Mouse (Mus musculus) neural tube, embryonic 14.5 days (tissue): ENCODE results near the gene Fbxl14. TPM values are rescaled to one million over a fixed set of nuclear protein-coding genes. Genes with fewer than 3 reads are reported as not detected.

Experiments used
- ATAC-seq: fragments of 200-750 bp; cut with Nextera tagmentation; 2 replicates; pipeline ENCODE4 v1.8.0; 2017; ENCODE audit warnings: low read depth, mild to moderate bottlenecking, moderate TSS enrichment, moderate library complexity
- H3K27ac ChIP-seq: fragments of 300-500 bp; sonication (generic); 2 replicates; pipeline ENCODE4 v1.5.1; 2014; ENCODE audit warnings: low read depth, mild to moderate bottlenecking, control low read depth, low read length, moderate library complexity, mixed read lengths
- H3K27me3 ChIP-seq: fragments of 300-500 bp; sonication (generic); 2 replicates; pipeline ENCODE4 v1.6.1; 2014; ENCODE audit warnings: low read length; ENCODE audit not compliant: control insufficient read depth, insufficient read depth
- H3K36me3 ChIP-seq: fragments of 300-500 bp; sonication (generic); 2 replicates; pipeline ENCODE4 v1.6.1; 2014; ENCODE audit warnings: low read length, mixed read lengths; ENCODE audit not compliant: control insufficient read depth, insufficient read depth
- H3K4me1 ChIP-seq: fragments of 300-500 bp; sonication (generic); 2 replicates; pipeline ENCODE4 v1.6.1; 2014; ENCODE audit warnings: low read length; ENCODE audit not compliant: control insufficient read depth, insufficient read depth
- H3K4me2 ChIP-seq: fragments of 300-500 bp; sonication (generic); 2 replicates; pipeline ENCODE4 v1.6.1; 2014; ENCODE audit warnings: mild to moderate bottlenecking, low read depth, low read length, control low read depth
- H3K4me3 ChIP-seq: fragments of 300-500 bp; sonication (generic); 2 replicates; pipeline ENCODE4 v1.5.1; 2014; ENCODE audit warnings: low read depth, low read length, control low read depth, mixed read lengths
- H3K9ac ChIP-seq: fragments of 300-500 bp; sonication (generic); replicated peaks from 2 replicates; pipeline ENCODE4 v1.6.1; 2014; ENCODE audit warnings: low read depth, mild to moderate bottlenecking, control low read depth, low read length, mixed read lengths
- H3K9me3 ChIP-seq: fragments of 300-500 bp; sonication (generic); 2 replicates; pipeline ENCODE4 v1.6.1; 2016; ENCODE audit warnings: low read length; ENCODE audit not compliant: control insufficient read depth
- WGBS: fragments of 180-500 bp; shearing (Covaris S2); extraction: QIAGEN DNeasy Blood & Tissue Kit; methylation state at CpG from one replicate; pipeline ENCODE4 v1.1.7; 2014; 5-methylcytosine and 5-hydroxymethylcytosine counted together
- polyA plus RNA-seq: library from polyadenylated mRNA; unstranded; fragments of >200 nt; fragmentation: Nextera tagmentation; extraction: Ambion mirVana; gene quantifications from 2 replicates; pipeline ENCODE4 v1.2.1, GENCODE M21; 2014

Fbxl14 gene
- polyA plus RNA-seq, 1 experiment from 2014 or later, result 3.8 TPM

GRCm38 (mm10) chr6:119487085-119487458, 7.6 kb downstream of the Fbxl14 start:
- ATAC-seq, result no peak
- Histone ChIP-seq H3K27ac (no peak overlapping the region), H3K9ac (no peak overlapping the region), H3K4me2 (no peak overlapping the region), H3K27me3 (no peaks in the 10 kb centered on the region), H3K4me1 (peaks cover 25% of the 10 kb centered on the region), H3K4me3 (no peak overlapping the region), H3K36me3 (peaks cover 7% of the 10 kb centered on the region; the same call in 1 of the 2 replicates), H3K9me3 (no peaks in the 10 kb centered on the region)
- 93% methylated on average over 7 of the region's 7 CpGs for WGBS

DNA sequence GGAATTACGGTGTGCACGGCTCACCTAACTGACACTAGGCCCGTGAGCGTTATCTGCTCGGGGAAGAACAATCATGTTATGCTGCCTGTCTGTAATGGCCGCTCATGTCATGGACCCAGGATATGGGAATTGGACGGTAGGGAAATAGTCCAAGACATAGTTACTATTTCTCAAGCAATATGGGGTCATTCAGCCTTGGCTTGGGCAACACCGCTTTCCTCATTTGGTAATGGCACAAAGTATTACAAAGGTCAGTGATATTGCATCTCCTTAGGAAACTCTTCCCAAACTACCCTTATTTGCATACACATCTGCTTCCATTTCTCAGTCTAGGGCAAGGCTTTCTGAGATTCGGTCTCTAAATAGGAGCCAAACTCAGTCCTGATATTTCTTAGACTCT, 8.2 kb downstream of the Fbxl14 start:
- Histone ChIP-seq H3K4me1 (peaks cover 20% of the 10 kb centered on the region), H3K9ac (no peak overlapping the region), H3K9me3 (no peaks in the 10 kb centered on the region), H3K27ac (no peak overlapping the region), H3K27me3 (no peaks in the 10 kb centered on the region), H3K4me3 (no peak overlapping the region), H3K36me3 (peaks cover 7% of the 10 kb centered on the region; the same call in 1 of the 2 replicates), H3K4me2 (no peak overlapping the region)
- no peak for ATAC-seq
- WGBS, result 90% methylated on average over 9 of the region's 9 CpGs

DNA sequence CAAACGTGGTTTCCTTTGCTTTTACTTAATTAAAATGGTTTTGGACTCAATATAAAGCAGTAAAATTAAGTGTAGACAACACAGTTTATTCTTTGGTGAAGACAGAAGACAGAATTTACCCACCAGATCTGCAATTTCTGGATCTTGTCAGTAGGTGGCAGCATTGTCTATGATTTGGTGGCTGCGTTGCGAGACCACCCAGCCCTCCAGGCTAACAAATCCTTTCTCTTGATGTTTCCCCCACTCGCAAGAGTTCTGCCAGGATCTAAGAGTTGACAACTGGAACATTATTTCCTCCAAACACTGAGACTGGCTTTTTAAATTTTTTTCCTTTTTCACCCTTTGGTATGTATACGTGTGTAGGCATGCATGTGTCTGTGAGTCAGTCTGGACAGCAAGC, 10.3 kb downstream of the Fbxl14 start:
- 11% methylated on average over 5 of the region's 5 CpGs for WGBS
- Histone ChIP-seq H3K9me3 (no peaks in the 10 kb centered on the region), H3K9ac (no peak overlapping the region), H3K4me2 (no peak overlapping the region), H3K4me3 (no peak overlapping the region), H3K27ac (no peak overlapping the region), H3K27me3 (no peaks in the 10 kb centered on the region), H3K4me1 (peaks cover 4% of the 10 kb centered on the region; the same call in 1 of the 2 replicates), H3K36me3 (no peaks in the 10 kb centered on the region)
- ATAC-seq, result peak; percentile 15; the same call in 1 of the 2 replicates

DNA sequence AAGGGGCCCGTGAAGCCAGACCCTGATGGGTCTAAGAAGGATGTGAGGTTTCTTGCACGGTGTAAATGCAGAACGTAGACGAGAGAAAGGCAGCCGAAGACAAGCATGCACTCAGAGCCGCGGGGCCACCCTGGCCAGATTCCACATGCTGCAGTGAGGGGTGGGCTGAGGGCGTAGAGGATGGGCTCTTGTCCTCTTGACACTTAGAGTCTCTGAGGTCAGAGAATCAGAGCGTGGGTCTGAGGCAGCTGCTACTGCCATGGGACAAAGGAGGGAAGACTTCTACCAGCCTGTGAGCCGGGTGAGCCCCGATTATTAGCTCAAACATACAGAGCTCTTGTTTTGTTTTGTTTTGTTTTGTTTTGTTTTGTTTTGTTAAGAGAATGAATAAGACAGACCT, 11.1 kb downstream of the Fbxl14 start:
- Histone ChIP-seq H3K36me3 (no peaks in the 10 kb centered on the region), H3K4me1 (peaks cover 4% of the 10 kb centered on the region; the same call in 1 of the 2 replicates), H3K4me3 (no peak overlapping the region), H3K9me3 (no peaks in the 10 kb centered on the region), H3K27me3 (no peaks in the 10 kb centered on the region), H3K4me2 (peak overlapping the region; percentile 9; the same call in 1 of the 2 replicates), H3K27ac (no peak overlapping the region), H3K9ac (0 out of 2 replicates have a peak overlapping the region, but pooled peaks have one; percentile 2)
- 0 out of 2 replicates have a peak, but pooled peaks have one; percentile 5 for ATAC-seq
- 18% methylated on average over 11 of the region's 11 CpGs for WGBS

DNA sequence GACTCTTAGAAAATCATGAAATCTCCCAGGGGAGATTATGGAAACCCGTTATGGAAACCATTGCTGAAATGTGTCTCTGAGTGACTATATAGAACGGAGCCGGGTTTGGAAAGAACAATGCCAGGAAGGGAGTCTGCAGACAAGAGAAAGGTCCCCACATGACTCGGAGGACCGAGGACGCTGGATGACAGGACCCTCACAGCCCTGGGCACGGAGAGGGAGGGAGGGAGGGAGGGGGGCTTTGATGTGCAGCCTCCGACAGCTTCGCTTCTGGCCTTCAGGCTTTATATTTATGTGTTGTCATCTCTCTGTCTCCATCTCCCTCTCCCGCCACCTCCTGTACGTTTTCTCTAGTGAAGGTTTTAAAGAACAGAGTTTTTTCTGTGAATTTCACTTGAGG, 11.5 kb downstream of the Fbxl14 start:
- Histone ChIP-seq H3K4me2 (peak overlapping the region; percentile 9; the same call in 1 of the 2 replicates), H3K36me3 (no peaks in the 10 kb centered on the region), H3K4me1 (peaks cover 4% of the 10 kb centered on the region; the same call in 1 of the 2 replicates), H3K27me3 (no peaks in the 10 kb centered on the region), H3K27ac (no peak overlapping the region), H3K9me3 (no peaks in the 10 kb centered on the region), H3K4me3 (no peak overlapping the region), H3K9ac (0 out of 2 replicates have a peak overlapping the region, but pooled peaks have one; percentile 21)
- no peak for ATAC-seq
- 13% methylated on average over 11 of the region's 11 CpGs for WGBS

DNA sequence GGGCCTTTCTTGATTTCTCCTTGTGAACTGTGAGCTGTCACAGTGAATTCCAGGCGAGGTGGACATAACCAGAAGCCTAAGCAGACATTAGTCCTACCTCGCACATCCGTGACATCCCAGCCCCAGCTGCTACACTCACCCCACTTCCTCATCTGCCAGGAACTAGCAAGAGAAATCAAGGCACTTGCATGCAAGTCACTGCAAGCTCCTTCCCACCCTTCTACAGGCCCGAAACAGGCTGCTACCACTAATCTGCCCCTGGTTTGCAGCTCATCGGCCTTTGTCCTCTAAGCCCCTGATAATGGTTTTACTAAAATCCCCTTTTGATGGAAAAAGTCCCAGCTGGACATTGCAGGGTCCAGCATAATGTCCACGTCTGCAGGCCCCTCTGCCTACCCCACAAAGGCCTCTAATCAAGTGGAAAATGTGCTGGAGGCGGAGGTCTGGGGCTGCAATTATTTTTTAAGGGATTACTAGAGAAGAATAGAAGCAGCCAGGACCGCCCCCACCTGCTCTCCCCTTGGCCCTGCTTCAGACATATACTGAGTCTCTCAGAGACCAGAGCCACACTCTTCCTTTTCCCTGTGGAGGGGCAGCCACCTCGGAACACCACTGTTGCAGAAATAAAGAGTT, 12.6 kb downstream of the Fbxl14 start:
- ATAC-seq, result no peak
- H3K4me3 ChIP-seq, result no peak overlapping the region
- H3K36me3 ChIP-seq, result no peaks in the 10 kb centered on the region
- 38% methylated on average over 9 of the region's 9 CpGs for WGBS
- no peak overlapping the region for H3K9ac ChIP-seq
- no peak overlapping the region for H3K27ac ChIP-seq
- H3K4me1 ChIP-seq, result peaks cover 4% of the 10 kb centered on the region; the same call in 1 of the 2 replicates
- H3K9me3 ChIP-seq, result no peaks in the 10 kb centered on the region
- no peak overlapping the region for H3K4me2 ChIP-seq
- H3K27me3 ChIP-seq, result no peaks in the 10 kb centered on the region

- WGBS, result 23% methylated on average over 7 of the region's 7 CpGs
Observed at GRCm38 (mm10) chr6:119492630-119493014, 13.2 kb downstream of the Fbxl14 start.

DNA sequence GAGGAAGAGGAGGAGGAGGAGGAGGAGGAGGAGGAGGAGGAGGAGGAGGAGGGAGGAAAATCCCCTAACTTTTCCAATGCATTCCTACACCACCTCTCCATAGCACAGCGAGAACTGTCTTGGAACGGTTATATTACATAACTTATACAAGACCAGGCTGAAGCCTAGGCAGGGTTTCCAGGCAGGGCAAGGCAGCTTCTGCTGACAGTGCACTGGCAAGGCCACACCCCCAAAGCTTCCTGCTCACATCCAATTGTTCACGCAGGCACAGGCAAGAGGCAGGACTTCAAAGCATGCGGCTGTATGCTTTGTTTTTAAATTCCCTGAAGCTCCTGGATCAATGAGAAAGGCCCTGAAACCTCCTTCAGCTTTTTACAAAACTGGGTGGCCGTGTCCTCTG, 19.8 kb downstream of the Fbxl14 start:
- WGBS, result 24% methylated on average over 5 of the region's 5 CpGs
- no peaks in the 10 kb centered on the region for H3K36me3 ChIP-seq
- H3K4me2 ChIP-seq, result no peak overlapping the region
- no peaks in the 10 kb centered on the region for H3K4me1 ChIP-seq
- H3K27me3 ChIP-seq, result no peaks in the 10 kb centered on the region
- no peak overlapping the region for H3K4me3 ChIP-seq
- no peak for ATAC-seq
- H3K9me3 ChIP-seq, result no peaks in the 10 kb centered on the region
- H3K27ac ChIP-seq, result no peak overlapping the region
- H3K9ac ChIP-seq, result no peak overlapping the region

More at GRCm38 (mm10) chr6:119492630-119493014, 13.2 kb downstream of the Fbxl14 start:
- Histone ChIP-seq H3K9me3 (no peaks in the 10 kb centered on the region), H3K27me3 (no peaks in the 10 kb centered on the region), H3K9ac (no peak overlapping the region), H3K4me2 (no peak overlapping the region), H3K27ac (no peak overlapping the region), H3K4me1 (peaks cover 4% of the 10 kb centered on the region; the same call in 1 of the 2 replicates), H3K36me3 (no peaks in the 10 kb centered on the region), H3K4me3 (no peak overlapping the region)
- no peak for ATAC-seq

DNA sequence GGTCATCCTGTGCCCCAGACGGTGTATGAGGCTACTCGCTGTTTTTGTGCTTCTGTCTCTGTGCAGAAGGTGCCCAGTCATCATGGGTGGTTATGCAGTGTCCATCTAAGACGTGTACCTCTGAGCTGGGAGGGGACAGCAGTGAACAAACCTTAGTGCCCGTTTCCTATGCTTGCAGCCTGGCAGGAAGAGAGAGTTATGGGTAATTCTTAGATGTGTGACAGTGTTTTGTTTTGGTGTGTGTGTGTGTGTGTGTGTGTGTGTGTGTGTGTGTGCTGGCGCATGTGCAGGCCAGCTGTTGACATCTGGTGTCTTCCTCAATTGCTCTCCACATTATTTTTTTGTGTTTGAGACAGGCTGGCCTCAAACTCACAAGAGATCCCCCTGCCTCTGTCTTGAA, 20.6 kb downstream of the Fbxl14 start:
- Histone ChIP-seq H3K36me3 (no peaks in the 10 kb centered on the region), H3K4me1 (no peaks in the 10 kb centered on the region), H3K4me3 (no peak overlapping the region), H3K9me3 (no peaks in the 10 kb centered on the region), H3K27me3 (no peaks in the 10 kb centered on the region), H3K27ac (no peak overlapping the region), H3K9ac (no peak overlapping the region), H3K4me2 (no peak overlapping the region)
- 53% methylated on average over 5 of the region's 5 CpGs for WGBS
- ATAC-seq, result no peak
